Mouse (Mus musculus): ENCODE results near the gene Cd180.

DNA sequence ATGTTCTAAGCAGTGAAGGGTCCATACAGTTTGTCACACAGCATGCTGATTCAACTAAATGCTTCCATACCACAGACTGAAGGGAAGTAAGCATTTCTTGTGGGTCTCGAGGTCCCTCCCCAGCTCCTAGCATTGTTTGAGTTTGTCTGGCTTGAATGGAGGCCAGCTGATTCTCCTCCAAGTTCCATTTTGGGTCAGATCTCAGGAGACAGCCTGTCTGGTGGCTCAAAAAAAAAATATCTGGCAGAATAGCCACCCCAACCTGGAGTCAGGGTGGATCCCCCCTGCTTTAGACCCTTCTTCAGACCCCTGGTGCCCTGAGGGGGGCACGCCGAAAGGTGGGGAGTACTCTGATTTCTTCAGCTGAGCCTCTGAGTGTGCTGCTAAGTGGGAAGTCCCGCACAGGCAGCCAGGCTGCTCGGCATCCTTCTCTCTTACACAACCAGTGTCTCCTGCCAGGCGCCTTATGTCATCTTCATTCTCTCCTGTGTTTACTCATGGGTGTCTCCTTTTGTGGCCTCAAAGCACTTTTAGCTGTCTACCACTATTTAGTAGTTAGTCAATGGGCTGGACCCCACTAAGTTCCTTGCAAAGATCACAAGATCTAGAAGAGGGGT lies 35.0 kb upstream of the Cd180 start:
- no peak for TF ChIP-seq CTCF (IDR thresholded peaks at IDR 0.05; ENCODE audit: low read depth, low read length)
- TF ChIP-seq POLR2A (IDR thresholded peaks at IDR 0.05; ENCODE audit: borderline replicate concordance, low read depth, low read length), result no peak
